Comparison of ENCODE assay signal across 23 mouse cellular contexts in genomic region chr12:76013480-76013879, GRCm38 (mm10).
DNase-seq lines count a peak whose midpoint lies in the region; ATAC-seq and TF ChIP-seq lines count a peak whose summit lies in the region.
"Had no signal": no experiment of that assay in that cellular context is flagged by ENCODE, and none has a peak within 500 bp of the region (broad histone marks: within the 10 kb centered on the region; RNA-seq: fewer than 3 reads in every experiment).

No protein-coding gene starts in this region.

- H3K27ac ChIP-seq in lung, postnatal 0 days (ENCODE audit: low read length): no peak overlapping the region
- H3K27ac ChIP-seq: embryonic facial prominence, embryonic 12.5 days; forebrain, embryonic 10.5 days; forebrain, embryonic 15.5 days; heart, adult 2 months; heart, embryonic 15.5 days; hindbrain, embryonic 13.5 days; hindbrain, postnatal 0 days had no signal

- no peaks in the 10 kb centered on the region for H3K4me1 ChIP-seq in lung, postnatal 0 days (ENCODE audit: insufficient read depth, low read depth, low read length)
- H3K4me1 ChIP-seq in lung, adult 2 months (ENCODE audit: control insufficient read depth, insufficient read depth, low read length): no peaks in the 10 kb centered on the region; the same call in 1 of the 2 replicates
- H3K4me1 ChIP-seq: embryonic facial prominence, embryonic 12.5 days; forebrain, embryonic 15.5 days; hindbrain, embryonic 13.5 days had no signal

- ATAC-seq in lung, postnatal 0 days: peak; percentile 14
- ATAC-seq in cerebellum, adult (ENCODE audit: insufficient number of reproducible peaks, low FRiP score, low TSS enrichment): no peak
- ATAC-seq: forebrain, embryonic 15.5 days; hindbrain, postnatal 0 days had no signal

- 46% methylated on average over 4 of the region's 4 CpGs for WGBS in lung, postnatal 0 days
- WGBS in lung, adult 2 months: 47% methylated on average over 4 of the region's 4 CpGs

- no peak for TF ChIP-seq CTCF in lung, postnatal 0 days (IDR thresholded peaks at IDR 0.05)
- no peak for TF ChIP-seq CTCF in lung, adult 2 months (IDR thresholded peaks at IDR 0.05; ENCODE audit: insufficient read depth, low read length)
- TF ChIP-seq CTCF in brain, embryonic 14.5 days (IDR thresholded peaks at IDR 0.05; ENCODE audit: borderline replicate concordance, extremely low read depth, insufficient read depth, insufficient read length): no peak

- no peaks in the 10 kb centered on the region for H3K36me3 ChIP-seq in lung, postnatal 0 days (ENCODE audit: insufficient read depth, low read length)

- H3K4me2 ChIP-seq in lung, postnatal 0 days (replicated peaks; ENCODE audit: low read depth, low read length): no peak overlapping the region
- H3K4me2 ChIP-seq: embryonic facial prominence, embryonic 12.5 days; forebrain, embryonic 15.5 days; heart, embryonic 11.5 days; heart, embryonic 15.5 days; hindbrain, embryonic 13.5 days had no signal

- TF ChIP-seq EP300 in lung, postnatal 0 days (IDR thresholded peaks at IDR 0.05): peak; percentile 70

- H3K9me3 ChIP-seq in lung, postnatal 0 days (ENCODE audit: low read length): no peaks in the 10 kb centered on the region
- H3K9me3 ChIP-seq: embryonic facial prominence, embryonic 12.5 days; forebrain, embryonic 10.5 days; forebrain, embryonic 15.5 days; heart, embryonic 15.5 days; hindbrain, embryonic 13.5 days had no signal

- H3K4me3 ChIP-seq in lung, postnatal 0 days (ENCODE audit: low read depth, low read length): no peak overlapping the region
- H3K4me3 ChIP-seq in lung, adult 2 months (replicated peaks; ENCODE audit: extremely low read depth, low read depth, low read length): no peak overlapping the region
- H3K4me3 ChIP-seq: embryonic facial prominence, embryonic 12.5 days; forebrain, embryonic 10.5 days; forebrain, embryonic 15.5 days; heart, adult 2 months; heart, embryonic 15.5 days; hindbrain, embryonic 13.5 days had no signal

- no peaks in the 10 kb centered on the region for H3K27me3 ChIP-seq in lung, postnatal 0 days (replicated peaks; ENCODE audit: insufficient read depth, low read length)
- H3K27me3 ChIP-seq: CH12.LX; embryonic facial prominence, embryonic 12.5 days; forebrain, embryonic 15.5 days; heart, embryonic 15.5 days; hindbrain, embryonic 13.5 days had no signal

- TF ChIP-seq POLR2A in lung, adult 2 months (IDR thresholded peaks at IDR 0.05; ENCODE audit: borderline replicate concordance, extremely low read depth, low read depth, low read length): no peak
- TF ChIP-seq POLR2A in brain, embryonic 14.5 days (IDR thresholded peaks at IDR 0.05; ENCODE audit: borderline replicate concordance, extremely low read depth, insufficient read depth, insufficient read length, poor library complexity, severe bottlenecking): no peak

- DNase-seq in lung, postnatal 0 days (ENCODE audit: low spot score): peak; percentile 79
- no peak for DNase-seq in lung, adult 2 months
- DNase-seq in Muller cell, postnatal 12 days (ENCODE audit: inconsistent ontology term): peak; percentile 48
- DNase-seq in brain, embryonic 14.5 days (ENCODE audit: low read depth): peak; percentile 21
- no peak for DNase-seq in kidney, adult 9 months
- DNase-seq in gastrocnemius, postnatal 4 days (ENCODE audit: low spot score in 2 of 2): no peak
- DNase-seq: adrenal gland, postnatal 14 days; cerebellum, adult 11 months; cerebellum, adult 8-10 months; cerebellum, postnatal 14 days; embryo, embryonic 11 days; heart, adult 2 months; heart, postnatal 14 days; kidney, adult 11 months had no signal

- no peak overlapping the region for H3K9ac ChIP-seq in lung, postnatal 0 days (replicated peaks; ENCODE audit: low read depth)
- H3K9ac ChIP-seq: embryonic facial prominence, embryonic 12.5 days; forebrain, embryonic 15.5 days; heart, embryonic 15.5 days; hindbrain, embryonic 13.5 days had no signal

Comparison
In these comparisons a context has a peak if more than half of its experiments do, and no peak if none do; other contexts are left out.
1. DNase-seq: peak in lung, postnatal 0 days (single experiment), Muller cell, postnatal 12 days (single experiment) and brain, embryonic 14.5 days (single experiment); none in lung, adult 2 months (single experiment), kidney, adult 9 months (single experiment) and gastrocnemius, postnatal 4 days (0 of 2).